Mouse (Mus musculus) kidney, embryonic 15.5 days (tissue): ENCODE results near the gene Adh6a. TPM values are rescaled to one million over a fixed set of nuclear protein-coding genes. Genes with fewer than 3 reads are reported as not detected.
"Not testable (repeated sequence)": the region's sequence is repeated elsewhere in the genome, so short reads cannot be mapped to it uniquely, and the experiment has no call there.

Source experiments
- ATAC-seq: fragments of 200-750 bp; cut with Nextera tagmentation; replicated peaks from 2 replicates; pipeline ENCODE4 v1.8.0; 2017; ENCODE audit warnings: moderate TSS enrichment; ENCODE audit not compliant: low FRiP score
- H3K27ac ChIP-seq: fragments of 300-500 bp; sonication (generic); 2 replicates; pipeline ENCODE4 v1.5.1; 2015; ENCODE audit warnings: mild to moderate bottlenecking, inconsistent platforms
- H3K27me3 ChIP-seq: fragments of 300-500 bp; sonication (generic); 2 replicates; pipeline ENCODE4 v1.6.1; 2015; ENCODE audit warnings: inconsistent platforms
- H3K36me3 ChIP-seq: fragments of 300-500 bp; sonication (generic); 2 replicates; pipeline ENCODE4 v1.6.1; 2015; ENCODE audit warnings: inconsistent platforms
- H3K4me1 ChIP-seq: fragments of 300-500 bp; sonication (generic); 2 replicates; pipeline ENCODE4 v1.6.1; 2015; ENCODE audit warnings: inconsistent platforms
- H3K4me2 ChIP-seq: fragments of 300-500 bp; sonication (generic); 2 replicates; pipeline ENCODE4 v1.6.1; 2015; ENCODE audit warnings: moderate library complexity, mild to moderate bottlenecking, inconsistent platforms
- H3K4me3 ChIP-seq: fragments of 300-500 bp; sonication (generic); replicated peaks from 2 replicates; pipeline ENCODE4 v1.5.1; 2015; ENCODE audit warnings: mild to moderate bottlenecking, inconsistent platforms
- H3K9ac ChIP-seq: fragments of 300-500 bp; sonication (generic); 2 replicates; pipeline ENCODE4 v1.6.1; 2015; ENCODE audit warnings: mild to moderate bottlenecking, inconsistent platforms
- H3K9me3 ChIP-seq: fragments of 300-500 bp; sonication (generic); replicated peaks from 2 replicates; pipeline ENCODE4 v1.6.1; 2016; ENCODE audit warnings: inconsistent platforms
- WGBS: fragments of 180-500 bp; shearing (Covaris S2); methylation state at CpG from one replicate; pipeline ENCODE4 v1.1.7; 2015; ENCODE audit warnings: mixed read lengths; 5-methylcytosine and 5-hydroxymethylcytosine counted together
- polyA plus RNA-seq: library from polyadenylated mRNA; unstranded; fragments of >200 nt; fragmentation: Nextera tagmentation; extraction: Ambion mirVana; gene quantifications from 2 replicates; pipeline ENCODE4 v1.2.1, GENCODE M21; 2015

Gene Adh6a
- polyA plus RNA-seq, 1 experiment from 2014 or later = not detected

DNA sequence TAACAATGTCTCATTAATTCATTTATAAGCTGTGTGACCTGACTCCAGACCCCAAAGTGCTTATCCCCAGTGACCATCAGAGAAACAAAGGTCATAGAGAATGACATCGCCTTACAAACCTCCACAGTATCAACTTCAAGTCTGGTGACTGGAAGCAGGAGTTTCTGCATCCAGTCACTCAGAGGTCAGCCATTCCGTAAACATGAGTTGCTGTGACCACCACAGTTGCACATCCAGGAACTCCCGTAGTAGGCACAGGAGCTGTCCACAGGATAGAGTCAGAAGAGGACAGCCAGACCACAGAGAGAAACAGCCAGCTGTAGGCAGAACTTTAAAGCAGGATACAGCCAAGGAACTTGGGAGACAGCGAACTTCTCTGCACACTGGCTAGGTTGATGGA is 57.2 kb downstream of the Adh6a start:
- not testable (repeated sequence) for ATAC-seq, H3K27me3 ChIP-seq, H3K9ac ChIP-seq, H3K4me2 ChIP-seq, H3K36me3 ChIP-seq, H3K4me3 ChIP-seq, H3K4me1 ChIP-seq, H3K9me3 ChIP-seq, H3K27ac ChIP-seq
- WGBS = 61% methylated on average over 4 of the region's 4 CpGs

DNA sequence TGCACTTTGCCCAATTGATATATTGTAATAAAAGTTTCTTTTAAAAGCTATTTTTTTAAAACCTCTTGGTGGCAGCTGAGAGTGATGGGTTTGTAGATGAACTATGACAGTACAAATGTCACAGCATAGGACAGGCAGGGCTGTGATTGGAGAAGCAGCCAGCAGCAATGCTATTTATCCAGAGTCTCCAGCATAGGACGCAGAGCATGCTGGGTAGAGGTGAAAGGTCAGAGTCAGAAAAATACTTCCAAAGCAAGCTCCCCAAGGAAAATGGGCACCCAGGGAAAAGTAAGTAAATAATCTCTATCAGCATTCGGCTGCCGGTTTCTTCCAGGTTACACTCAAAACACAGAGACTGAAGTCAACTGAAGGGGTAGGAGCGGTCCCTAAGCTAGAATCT is 60.8 kb downstream of the Adh6a start:
- ATAC-seq = no peak
- WGBS = 59% methylated on average over 4 of the region's 4 CpGs
- Histone ChIP-seq H3K9ac (no peak overlapping the region), H3K4me1 (no peaks in the 10 kb centered on the region), H3K27me3 (no peaks in the 10 kb centered on the region), H3K9me3 (no peaks in the 10 kb centered on the region), H3K4me3 (no peak overlapping the region), H3K36me3 (no peaks in the 10 kb centered on the region), H3K4me2 (no peak overlapping the region), H3K27ac (no peak overlapping the region)

DNA sequence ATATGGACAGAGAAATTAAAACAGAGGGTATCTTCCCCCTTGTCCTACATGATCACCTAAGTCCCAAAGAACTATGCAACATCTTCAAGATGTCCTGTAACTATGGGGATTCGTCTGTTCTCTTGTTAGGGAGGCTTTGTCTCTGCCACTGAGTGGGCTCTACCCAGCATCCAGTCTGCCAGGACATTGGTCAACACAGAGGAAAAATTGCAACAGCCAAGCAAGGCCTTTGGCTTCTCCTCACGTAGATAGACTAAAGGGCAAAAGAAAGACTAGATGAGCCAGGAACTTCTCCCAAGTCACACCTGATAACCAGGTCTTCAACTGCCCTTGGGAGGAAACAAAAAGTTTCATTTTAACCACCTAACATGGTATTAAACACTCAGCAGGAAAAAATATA is 62.1 kb downstream of the Adh6a start:
- WGBS = 84% methylated on average over 2 of the region's 2 CpGs
- Histone ChIP-seq H3K4me3 (no peak overlapping the region), H3K4me2 (no peak overlapping the region), H3K27ac (no peak overlapping the region), H3K27me3 (no peaks in the 10 kb centered on the region), H3K9me3 (no peaks in the 10 kb centered on the region), H3K9ac (no peak overlapping the region), H3K4me1 (no peaks in the 10 kb centered on the region), H3K36me3 (no peaks in the 10 kb centered on the region)
- ATAC-seq = no peak

Other genes with a start within 250 kb of the Adh6a start
- gene 1110002E22Rik, start 248.2 kb upstream of the Adh6a start, polyA plus RNA-seq = 0.74 and 0.78 TPM in 2 replicates
- 0.36 TPM in 1 of 2 replicates, not detected in the other for gene Gm5105, start 245.9 kb upstream of the Adh6a start, polyA plus RNA-seq
- 14.0 and 14.2 TPM in 2 replicates for gene Trmt10a, start 169.8 kb upstream of the Adh6a start, polyA plus RNA-seq
- gene Mttp, start 168.3 kb upstream of the Adh6a start, polyA plus RNA-seq = 8.4 and 9.6 TPM in 2 replicates
- 0.09 and 0.19 TPM in 2 replicates for gene 4930579F01Rik, start 119.5 kb upstream of the Adh6a start, polyA plus RNA-seq
- 0.74 and 0.91 TPM in 2 replicates for gene Adh7, start 95.5 kb upstream of the Adh6a start, polyA plus RNA-seq
- gene Adh1, start 52.3 kb upstream of the Adh6a start, polyA plus RNA-seq = 43.5 and 86.9 TPM in 2 replicates
- 0.33 and 0.43 TPM in 2 replicates for gene Adh6b, start 28.5 kb downstream of the Adh6a start, polyA plus RNA-seq
- 0.23 TPM in 1 of 2 replicates, not detected in the other for gene Adh4, start 102.2 kb downstream of the Adh6a start, polyA plus RNA-seq
- gene Adh5, start 129.8 kb downstream of the Adh6a start, polyA plus RNA-seq = 236 and 242 TPM in 2 replicates
- 46.1 and 47.3 TPM in 2 replicates for gene Metap1, start 176.2 kb downstream of the Adh6a start, polyA plus RNA-seq
- 356 and 375 TPM in 2 replicates for gene Eif4e, start 212.9 kb downstream of the Adh6a start, polyA plus RNA-seq